Mouse (Mus musculus): Measurements from ENCODE around the gene Spic.

The Spic gene

DNA sequence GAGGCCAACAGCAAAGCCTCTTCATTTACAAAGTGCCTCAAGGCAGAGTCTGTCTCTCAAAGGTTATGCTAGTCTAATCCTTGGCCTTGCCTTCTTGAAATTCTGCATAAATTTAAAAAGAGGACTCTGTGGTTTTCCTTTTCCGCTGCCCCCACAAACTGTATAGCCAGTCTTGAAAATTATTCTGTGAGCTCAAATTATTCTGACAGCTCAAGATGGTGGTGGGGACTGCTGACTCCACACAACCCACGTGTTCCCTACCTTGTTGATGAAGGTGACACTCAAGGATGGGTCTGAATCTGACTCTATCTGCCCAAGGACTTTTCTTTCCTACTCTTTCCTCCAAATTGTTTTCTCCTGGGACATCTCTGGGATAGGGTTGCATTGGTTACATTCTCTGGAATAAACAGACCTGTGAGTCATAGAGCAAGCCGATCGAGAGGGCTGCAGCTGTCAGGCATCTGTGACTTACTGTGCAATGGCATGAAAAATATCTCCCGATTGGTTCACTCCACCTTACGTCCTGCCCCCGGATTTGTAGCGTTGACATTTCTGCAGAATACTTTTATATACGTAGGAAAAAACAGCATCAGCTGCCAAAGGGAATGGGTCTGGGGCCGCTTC is 53.4 kb downstream of the Spic start:
- no peak for DNase-seq

DNA sequence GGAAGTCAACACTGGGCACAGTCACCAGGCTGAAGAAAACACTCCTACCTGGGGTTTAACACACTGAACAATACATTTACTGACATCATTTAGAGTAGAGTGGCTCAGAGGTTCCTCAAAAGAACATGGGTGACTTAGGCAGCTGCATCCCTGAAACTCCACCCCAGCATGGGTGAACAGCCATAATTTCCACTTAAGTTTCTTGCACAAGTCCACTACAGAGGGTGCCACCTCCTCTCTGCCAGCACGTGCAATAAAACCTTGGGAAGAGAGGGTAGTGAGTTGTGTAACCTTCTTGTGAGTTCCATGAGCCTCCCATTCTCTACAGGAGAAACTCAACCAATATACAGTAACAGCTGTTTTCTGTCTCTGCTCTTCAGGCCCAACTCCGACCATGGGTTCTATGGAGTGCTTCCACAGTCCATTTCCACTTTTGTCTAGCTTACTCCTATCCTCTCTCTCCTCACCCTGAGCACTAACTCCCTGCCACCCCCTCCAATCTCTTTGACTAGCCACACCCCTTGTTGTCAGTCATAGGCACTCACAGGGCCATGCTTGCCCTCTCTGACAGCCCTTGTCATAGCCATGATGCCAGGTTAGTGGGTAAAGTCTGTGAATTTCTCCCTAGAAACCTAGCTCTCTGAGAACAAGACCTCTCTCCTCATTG is 54.0 kb downstream of the Spic start:
- no peak for DNase-seq

DNA sequence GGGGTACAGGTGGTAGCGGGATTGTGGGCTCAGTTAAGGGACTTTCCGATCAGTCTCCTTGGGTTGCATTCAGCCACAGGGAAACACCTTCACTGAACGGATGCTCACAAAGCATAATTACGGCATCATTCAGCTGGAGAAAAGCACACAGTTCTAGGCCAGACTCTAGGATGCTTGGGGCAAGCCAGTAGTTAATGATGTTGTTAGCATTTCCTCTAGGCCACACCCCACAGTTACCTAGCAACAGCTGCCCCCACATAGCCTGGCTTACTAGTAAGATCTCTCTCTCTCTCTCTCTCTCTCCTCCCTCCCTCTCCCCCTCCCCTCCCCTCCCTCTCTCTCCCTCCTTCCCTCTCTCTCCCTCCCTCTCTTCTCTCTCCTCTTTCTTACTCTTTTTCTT is 57.8 kb downstream of the Spic start:
- no peak for DNase-seq

DNA sequence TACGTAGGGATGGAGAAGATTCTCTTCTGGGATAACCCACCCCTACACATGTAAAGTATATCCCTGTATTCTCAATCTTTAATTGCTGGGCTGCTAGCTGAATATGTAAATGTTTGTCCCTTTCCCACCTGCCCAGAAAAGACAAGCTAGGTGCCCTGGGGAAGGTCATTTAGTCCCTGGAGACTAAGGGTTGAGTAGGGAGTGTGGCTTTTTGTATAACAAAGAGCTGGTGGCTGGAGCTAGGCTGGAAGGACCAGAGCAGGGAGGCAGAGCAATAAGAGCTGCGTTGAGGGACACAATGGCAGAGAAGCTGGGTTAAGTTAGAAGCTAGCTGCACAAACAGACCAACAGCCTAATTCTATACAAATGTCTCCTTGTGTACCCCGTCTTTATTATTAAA is 58.6 kb downstream of the Spic start:
- DNase-seq: no peak

Measured in thymus, postnatal 36 days (tissue).